ENCODE assay signal across 7 mouse cellular contexts in genomic region chr2:132577431-132577981, GRCm38 (mm10). TPM values are rescaled to one million over a fixed set of nuclear protein-coding genes. Genes with fewer than 3 reads are reported as not detected.
DNase-seq lines count a peak whose midpoint lies in the region; ATAC-seq and TF ChIP-seq lines count a peak whose summit lies in the region.

No protein-coding gene starts in this region.

- H3K9me3 ChIP-seq in G1E (replicated peaks) = no peaks in the 10 kb centered on the region
- H3K9me3 ChIP-seq in embryonic facial prominence, embryonic 13.5 days = no peaks in the 10 kb centered on the region
- no peaks in the 10 kb centered on the region for H3K9me3 ChIP-seq in heart, embryonic 14.5 days (ENCODE audit: control insufficient read depth, low read length)

- peak overlapping the region; percentile 71 for H3K4me2 ChIP-seq in embryonic facial prominence, embryonic 13.5 days
- peak overlapping the region; percentile 90 for H3K4me2 ChIP-seq in heart, embryonic 14.5 days (ENCODE audit: low read length)

- peak overlapping the region; percentile 82 for H3K4me3 ChIP-seq in G1E (ENCODE audit: low read depth, low read length)
- peak overlapping the region; percentile 83 for H3K4me3 ChIP-seq in embryonic facial prominence, embryonic 13.5 days
- H3K4me3 ChIP-seq in heart, embryonic 14.5 days (ENCODE audit: control insufficient read depth in 1 of 2, insufficient read depth in 1 of 2, low read depth in 1 of 2, low read length in 2 of 2) = peak overlapping the region; percentile 79 to 100

- TF ChIP-seq CTCF in G1E (IDR thresholded peaks at IDR 0.05; ENCODE audit: low read depth, low read length) = no peak

- DNase-seq in G1E (ENCODE audit: low spot score) = peak; percentile 54
- DNase-seq in adrenal gland, postnatal 25 days = peak; percentile 60
- DNase-seq in kidney, postnatal 25 days = peak; percentile 58 to 79
- peak; percentile 59 for DNase-seq in lung, postnatal 14 days
- DNase-seq in right cerebral cortex, adult 18-20 months = peak; percentile 46

- under 1% methylated on average over 36 of the region's 41 CpGs for WGBS in embryonic facial prominence, embryonic 13.5 days
- under 1% methylated on average over 41 of the region's 41 CpGs for WGBS in heart, embryonic 14.5 days

- ATAC-seq in G1E (ENCODE audit: extremely low read depth, insufficient number of reproducible peaks, low FRiP score, poor library complexity, severe bottlenecking) = no peak
- peak; percentile 53 for ATAC-seq in embryonic facial prominence, embryonic 13.5 days (ENCODE audit: insufficient number of reproducible peaks, insufficient read depth, low FRiP score, low TSS enrichment, low read depth)
- ATAC-seq in heart, embryonic 14.5 days (ENCODE audit: insufficient number of reproducible peaks, insufficient read depth, low FRiP score, low read depth) = peak; percentile 60

- peak overlapping the region; percentile 99 for H3K27ac ChIP-seq in embryonic facial prominence, embryonic 13.5 days
- H3K27ac ChIP-seq in heart, embryonic 14.5 days (replicated peaks in 1 of 2; ENCODE audit: control insufficient read depth in 1 of 2, insufficient read depth in 1 of 2, low read depth in 2 of 2, low read length in 2 of 2) = peak overlapping the region; percentile 97

- peaks cover 48% of the 10 kb centered on the region for H3K4me1 ChIP-seq in G1E (ENCODE audit: insufficient read depth, low read depth, low read length)
- H3K4me1 ChIP-seq in embryonic facial prominence, embryonic 13.5 days = peaks cover 24% of the 10 kb centered on the region
- H3K4me1 ChIP-seq in heart, embryonic 14.5 days (ENCODE audit: control insufficient read depth in 2 of 2, insufficient read depth in 2 of 2, low read length in 2 of 2) = peaks cover 8 to 38% of the 10 kb centered on the region in 2 experiments

- peak overlapping the region; percentile 96 for H3K9ac ChIP-seq in embryonic facial prominence, embryonic 13.5 days
- H3K9ac ChIP-seq in heart, embryonic 14.5 days (ENCODE audit: low read length) = peak overlapping the region; percentile 91

- no peaks in the 10 kb centered on the region for H3K27me3 ChIP-seq in G1E (ENCODE audit: insufficient read depth, low read length)
- no peaks in the 10 kb centered on the region for H3K27me3 ChIP-seq in embryonic facial prominence, embryonic 13.5 days
- no peaks in the 10 kb centered on the region for H3K27me3 ChIP-seq in heart, embryonic 14.5 days (ENCODE audit: control insufficient read depth, insufficient read depth, low read length)

- peaks cover 5% of the 10 kb centered on the region for H3K36me3 ChIP-seq in G1E (replicated peaks)
- H3K36me3 ChIP-seq in embryonic facial prominence, embryonic 13.5 days = no peaks in the 10 kb centered on the region
- H3K36me3 ChIP-seq in heart, embryonic 14.5 days (ENCODE audit: control insufficient read depth, insufficient read depth, low read length) = no peaks in the 10 kb centered on the region

RNA-seq across cellular contexts. Expression of gene Gpcpd1, which starts 10.0 kb away (rescaled TPM):
- total RNA-seq in G1E (2014; fragmentation: Nextera tagmentation) (111 and 154 TPM in 2 replicates), G1E (2017) (37.4 and 47.9 TPM in 2 replicates)
- polyA plus RNA-seq in G1E (2012) = 14.6 and 21.7 TPM in 2 replicates
- total RNA-seq in adrenal gland, postnatal 25 days (2021) = 40.1 and 57.3 TPM in 2 replicates
- polyA plus RNA-seq in embryonic facial prominence, embryonic 13.5 days (2015; fragmentation: Nextera tagmentation; extraction: Ambion mirVana) = 54.7 and 56.4 TPM in 2 replicates
- 34.1 and 37.4 TPM in 2 replicates for polyA plus RNA-seq in heart, embryonic 14.5 days (2014; fragmentation: Nextera tagmentation; extraction: Ambion mirVana)
